Mouse (Mus musculus) stomach, postnatal 0 days (tissue): Measurements from ENCODE around the gene Sytl2.

Experiments
- CTCF ChIP-seq: IDR thresholded peaks from 2 replicates; pipeline ENCODE4 v1.5.1; 2016; ENCODE audit warnings: antibody characterized with exemption, low read depth, mild to moderate bottlenecking, moderate library complexity
- EP300 ChIP-seq: optimal IDR thresholded peaks from 2 replicates; pipeline ENCODE3; 2016; ENCODE audit warnings: antibody characterized with exemption

GRCm38 (mm10) chr7:90354229-90354604, 52.2 kb downstream of the Sytl2 start:
- TF ChIP-seq CTCF (no peak), EP300 (no peak)
